Mouse (Mus musculus) testis, postnatal 10 days (tissue): Measurements from ENCODE around the gene Slc2a9.
"Not testable (repeated sequence)": the region's sequence is repeated elsewhere in the genome, so short reads cannot be mapped to it uniquely, and the experiment has no call there.

Experiments used
- DNase-seq: peaks from one replicate; pipeline ENCODE4 v3.0.0; 2021; ENCODE audit warnings: low spot score

The Slc2a9 gene

GRCm38 (mm10) chr5:38500043-38500442, 2.9 kb downstream of the Slc2a9 start:
- DNase-seq = no peak

GRCm38 (mm10) chr5:38499316-38499811, 3.6 kb downstream of the Slc2a9 start:
- DNase-seq = no peak

GRCm38 (mm10) chr5:38498479-38498878, 4.5 kb downstream of the Slc2a9 start:
- no peak for DNase-seq

GRCm38 (mm10) chr5:38496491-38497057, 6.4 kb downstream of the Slc2a9 start:
- DNase-seq = no peak

GRCm38 (mm10) chr5:38493890-38494289, 9.1 kb downstream of the Slc2a9 start:
- no peak for DNase-seq

- DNase-seq = no peak
Measured at GRCm38 (mm10) chr5:38491763-38492162, 11.2 kb downstream of the Slc2a9 start.

GRCm38 (mm10) chr5:38489739-38490138, 13.2 kb downstream of the Slc2a9 start:
- no peak for DNase-seq

- no peak for DNase-seq
Measured at GRCm38 (mm10) chr5:38488673-38489615, 14.0 kb downstream of the Slc2a9 start.

- DNase-seq = no peak
Measured at GRCm38 (mm10) chr5:38488026-38488425, 14.9 kb downstream of the Slc2a9 start.

GRCm38 (mm10) chr5:38487247-38487646, 15.7 kb downstream of the Slc2a9 start:
- DNase-seq = no peak

GRCm38 (mm10) chr5:38485946-38486345, 17.0 kb downstream of the Slc2a9 start:
- no peak for DNase-seq

GRCm38 (mm10) chr5:38483518-38484110, 19.3 kb downstream of the Slc2a9 start:
- no peak for DNase-seq

- no peak for DNase-seq
Measured at GRCm38 (mm10) chr5:38480822-38481707, 21.9 kb downstream of the Slc2a9 start.

GRCm38 (mm10) chr5:38479908-38480725, 22.8 kb downstream of the Slc2a9 start:
- peak; percentile 70 for DNase-seq

- not testable (repeated sequence) for DNase-seq
Measured at GRCm38 (mm10) chr5:38479545-38479907, 23.4 kb downstream of the Slc2a9 start.

GRCm38 (mm10) chr5:38479027-38479426, 23.9 kb downstream of the Slc2a9 start:
- peak; percentile 45 for DNase-seq

GRCm38 (mm10) chr5:38477731-38478445, 25.1 kb downstream of the Slc2a9 start:
- peak; percentile 50 for DNase-seq

GRCm38 (mm10) chr5:38476861-38477565, 25.9 kb downstream of the Slc2a9 start:
- DNase-seq = peak; percentile 80

GRCm38 (mm10) chr5:38470881-38471280, 32.1 kb downstream of the Slc2a9 start:
- peak; percentile 24 for DNase-seq
